Mouse (Mus musculus) embryonic facial prominence, embryonic 15.5 days (tissue): ENCODE measurements around the gene Irf5. TPM values are rescaled to one million over a fixed set of nuclear protein-coding genes. Genes with fewer than 3 reads are reported as not detected.
A peak's percentile ranks its signal among the peaks of the same experiment; 100 is the strongest.

Source experiments
- ATAC-seq: fragments of 200-750 bp; cut with Nextera tagmentation; 2 replicates; pipeline ENCODE4 v1.8.0; 2017; ENCODE audit warnings: low read depth, moderate TSS enrichment; ENCODE audit not compliant: insufficient number of reproducible peaks, low FRiP score, low TSS enrichment
- H3K27ac ChIP-seq: fragments of 300-500 bp; sonication (generic); replicated peaks from 2 replicates; pipeline ENCODE4 v1.5.1; 2015; ENCODE audit warnings: mild to moderate bottlenecking, inconsistent platforms
- H3K27me3 ChIP-seq: fragments of 300-500 bp; sonication (generic); 2 replicates; pipeline ENCODE4 v1.6.1; 2015; ENCODE audit warnings: inconsistent platforms
- H3K36me3 ChIP-seq: fragments of 300-500 bp; sonication (generic); 2 replicates; pipeline ENCODE4 v1.6.1; 2015; ENCODE audit warnings: mild to moderate bottlenecking, inconsistent platforms
- H3K4me1 ChIP-seq: fragments of 300-500 bp; sonication (generic); 2 replicates; pipeline ENCODE4 v1.6.1; 2015; ENCODE audit warnings: inconsistent platforms
- H3K4me2 ChIP-seq: fragments of 300-500 bp; sonication (generic); replicated peaks from 2 replicates; pipeline ENCODE4 v1.6.1; 2015; ENCODE audit warnings: mild to moderate bottlenecking, inconsistent platforms
- H3K4me3 ChIP-seq: fragments of 300-500 bp; sonication (generic); replicated peaks from 2 replicates; pipeline ENCODE4 v1.5.1; 2015; ENCODE audit warnings: mild to moderate bottlenecking, inconsistent platforms
- H3K9ac ChIP-seq: fragments of 300-500 bp; sonication (generic); 2 replicates; pipeline ENCODE4 v1.6.1; 2015; ENCODE audit warnings: inconsistent platforms
- H3K9me3 ChIP-seq: fragments of 300-500 bp; sonication (generic); replicated peaks from 2 replicates; pipeline ENCODE4 v1.6.1; 2016; ENCODE audit warnings: inconsistent platforms
- WGBS: fragments of 180-500 bp; shearing (Covaris S2); methylation state at CpG from one replicate; pipeline ENCODE4 v1.1.7; 2015; 5-methylcytosine and 5-hydroxymethylcytosine counted together
- polyA plus RNA-seq: library from polyadenylated mRNA; unstranded; fragments of >200 nt; fragmentation: Nextera tagmentation; extraction: Ambion mirVana; gene quantifications from 2 replicates; pipeline ENCODE4 v1.2.1, GENCODE M21; 2015

Irf5 gene
- polyA plus RNA-seq, 1 experiment from 2014 or later, result 8.2 TPM

- Histone ChIP-seq H3K4me1 (peaks cover 31% of the 10 kb centered on the region), H3K4me2 (peak overlapping the region; percentile 72), H3K9me3 (no peaks in the 10 kb centered on the region), H3K27ac (no peak overlapping the region), H3K9ac (0 out of 2 replicates have a peak overlapping the region, but pooled peaks have one; percentile 28), H3K36me3 (0 out of 2 replicates have a peak, but pooled peaks cover 5% of the 10 kb centered on the region), H3K4me3 (peak overlapping the region; percentile 61), H3K27me3 (peaks cover 3% of the 10 kb centered on the region; the same call in 1 of the 2 replicates)
- no peak for ATAC-seq
- WGBS, result 17% methylated on average over 8 of the region's 8 CpGs
These were observed 19.6 kb upstream of the Irf5 start for GRCm38 (mm10) chr6:29506834-29507233.

GRCm38 (mm10) chr6:29507447-29508309 is 18.7 kb upstream of the Irf5 start, which contains the start of gene Kcp:
Kcp (minus strand) TSS chr6:29507952.
- Histone ChIP-seq H3K9me3 (no peaks in the 10 kb centered on the region), H3K9ac (peak within 1 kb of the TSS; percentile 28; the same call in 1 of the 2 replicates), H3K36me3 (no peaks in the 10 kb centered on the region), H3K27ac (no peak within 1 kb of the TSS; the same call in 1 of the 2 replicates), H3K27me3 (peaks cover 3% of the 10 kb centered on the region; the same call in 1 of the 2 replicates), H3K4me1 (peaks cover 32% of the 10 kb centered on the region), H3K4me2 (peak within 1 kb of the TSS; percentile 72), H3K4me3 (peak within 1 kb of the TSS; percentile 61)
- under 1% methylated on average over 44 of the region's 47 CpGs for WGBS
- peak; percentile 40; the same call in 1 of the 2 replicates for ATAC-seq

- H3K4me3 ChIP-seq, result no peak overlapping the region
- no peak for ATAC-seq
- no peak overlapping the region for H3K4me2 ChIP-seq
- H3K9ac ChIP-seq, result no peak overlapping the region
- 26% methylated on average over 2 of the region's 2 CpGs for WGBS
- H3K27me3 ChIP-seq, result peaks cover 3% of the 10 kb centered on the region; the same call in 1 of the 2 replicates
- H3K36me3 ChIP-seq, result no peaks in the 10 kb centered on the region
- H3K4me1 ChIP-seq, result peaks cover 40% of the 10 kb centered on the region
- no peaks in the 10 kb centered on the region for H3K9me3 ChIP-seq
- H3K27ac ChIP-seq, result no peak overlapping the region
These were observed 17.3 kb upstream of the Irf5 start for GRCm38 (mm10) chr6:29509086-29509485.

- Histone ChIP-seq H3K36me3 (no peaks in the 10 kb centered on the region), H3K27me3 (no peaks in the 10 kb centered on the region), H3K9ac (no peak overlapping the region), H3K4me3 (no peak overlapping the region), H3K9me3 (no peaks in the 10 kb centered on the region), H3K27ac (peak overlapping the region; percentile 5; the same call in 1 of the 2 replicates), H3K4me2 (peak overlapping the region; percentile 43), H3K4me1 (peaks cover 26% of the 10 kb centered on the region)
- ATAC-seq, result no peak
- WGBS, result under 1% methylated on average over 11 of the region's 11 CpGs
These were observed 13.1 kb upstream of the Irf5 start for GRCm38 (mm10) chr6:29513284-29513683.

- H3K9me3 ChIP-seq, result no peaks in the 10 kb centered on the region
- ATAC-seq, result peak; percentile 26
- H3K4me3 ChIP-seq, result no peak overlapping the region
- H3K9ac ChIP-seq, result no peak overlapping the region
- no peaks in the 10 kb centered on the region for H3K27me3 ChIP-seq
- no peak overlapping the region for H3K4me2 ChIP-seq
- no peak overlapping the region for H3K27ac ChIP-seq
- 8% methylated on average over 5 of the region's 5 CpGs for WGBS
- H3K36me3 ChIP-seq, result no peaks in the 10 kb centered on the region
- peaks cover 14% of the 10 kb centered on the region for H3K4me1 ChIP-seq
These were observed 9.3 kb upstream of the Irf5 start for GRCm38 (mm10) chr6:29517139-29517538.

- WGBS, result 66% methylated on average over 6 of the region's 6 CpGs
- ATAC-seq, result no peak
- H3K4me2 ChIP-seq, result no peak overlapping the region
These were observed 3.7 kb upstream of the Irf5 start for GRCm38 (mm10) chr6:29522626-29523300.

DNA sequence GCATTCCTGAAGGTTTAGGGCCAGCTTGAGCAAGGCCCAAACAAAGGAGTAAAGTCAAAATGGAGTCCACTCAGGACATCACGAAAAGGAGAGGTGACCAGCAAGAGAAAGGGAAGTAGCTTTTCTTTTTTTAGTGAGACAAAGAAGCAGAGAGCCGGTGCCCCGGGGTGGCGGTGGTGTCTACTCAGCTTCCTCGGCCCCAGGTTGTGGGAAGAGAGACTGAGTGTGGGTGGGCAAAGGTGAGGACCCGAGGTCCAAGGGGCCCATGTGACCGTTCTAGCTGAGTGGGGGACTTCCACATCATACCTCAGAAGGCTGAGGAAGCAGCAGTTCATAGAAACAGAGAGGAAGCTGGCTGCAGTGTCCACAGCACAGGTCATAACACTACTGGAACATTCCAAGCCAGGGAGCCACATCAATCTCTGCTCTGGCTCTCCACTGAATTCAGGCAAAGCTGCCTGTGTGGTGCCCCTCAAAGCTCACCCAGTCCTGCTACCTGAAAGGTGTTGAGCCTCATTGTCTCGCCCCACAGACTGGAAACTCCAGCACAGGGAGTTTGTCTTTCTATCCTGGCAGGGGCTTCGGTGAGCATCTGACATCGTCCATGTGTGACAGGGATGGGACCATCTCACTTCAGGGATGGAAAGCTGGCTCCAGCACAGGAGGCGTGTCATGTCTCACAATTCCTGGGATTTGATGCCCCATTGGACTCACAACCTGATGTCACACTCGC is 3.0 kb upstream of the Irf5 start:
- H3K9me3 ChIP-seq, result no peaks in the 10 kb centered on the region
- no peak overlapping the region for H3K27ac ChIP-seq
- no peak for ATAC-seq
- H3K4me2 ChIP-seq, result no peak overlapping the region
- H3K4me1 ChIP-seq, result peaks cover 23% of the 10 kb centered on the region
- 74% methylated on average over 12 of the region's 12 CpGs for WGBS
- no peaks in the 10 kb centered on the region for H3K36me3 ChIP-seq
- peaks cover 25% of the 10 kb centered on the region for H3K27me3 ChIP-seq
- no peak overlapping the region for H3K9ac ChIP-seq
- H3K4me3 ChIP-seq, result no peak overlapping the region

More at GRCm38 (mm10) chr6:29522626-29523300, 3.7 kb upstream of the Irf5 start:
- no peak overlapping the region for H3K27ac ChIP-seq
- H3K9me3 ChIP-seq, result no peaks in the 10 kb centered on the region
- peaks cover 17% of the 10 kb centered on the region for H3K27me3 ChIP-seq
- no peaks in the 10 kb centered on the region for H3K36me3 ChIP-seq
- peaks cover 16% of the 10 kb centered on the region for H3K4me1 ChIP-seq
- no peak overlapping the region for H3K9ac ChIP-seq
- no peak overlapping the region for H3K4me3 ChIP-seq

GRCm38 (mm10) chr6:29524034-29524489 is 2.4 kb upstream of the Irf5 start:
- Histone ChIP-seq H3K9me3 (no peaks in the 10 kb centered on the region), H3K27me3 (peaks cover 30% of the 10 kb centered on the region), H3K4me3 (no peak overlapping the region), H3K4me2 (no peak overlapping the region), H3K36me3 (no peaks in the 10 kb centered on the region), H3K4me1 (peaks cover 27% of the 10 kb centered on the region), H3K27ac (no peak overlapping the region), H3K9ac (no peak overlapping the region)
- ATAC-seq, result no peak
- WGBS, result 62% methylated on average over 6 of the region's 6 CpGs

DNA sequence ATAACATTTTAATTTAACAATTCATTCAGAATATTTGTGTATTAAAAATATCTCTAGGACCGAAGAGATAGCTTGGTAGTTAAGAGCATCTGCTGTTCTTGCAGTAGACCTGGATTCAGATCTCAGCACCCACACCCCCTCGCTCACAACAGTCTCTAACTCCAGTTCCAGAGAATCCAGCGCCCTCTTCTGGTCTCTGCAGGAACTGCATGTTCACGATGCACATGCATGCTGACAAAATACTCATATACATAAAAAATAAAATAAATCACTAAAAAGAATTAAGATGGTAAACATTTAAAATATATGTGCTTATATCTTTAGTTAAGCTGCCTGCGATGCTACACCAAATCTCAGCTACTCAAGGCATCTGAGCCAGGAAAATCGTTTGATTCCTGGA is 1.2 kb upstream of the Irf5 start:
- no peak for ATAC-seq
- Histone ChIP-seq H3K36me3 (no peaks in the 10 kb centered on the region), H3K9me3 (no peaks in the 10 kb centered on the region), H3K9ac (no peak overlapping the region), H3K27ac (no peak overlapping the region), H3K4me1 (peaks cover 31% of the 10 kb centered on the region), H3K4me3 (no peak overlapping the region), H3K27me3 (peaks cover 42% of the 10 kb centered on the region), H3K4me2 (no peak overlapping the region)
- 71% methylated on average over 6 of the region's 6 CpGs for WGBS

DNA sequence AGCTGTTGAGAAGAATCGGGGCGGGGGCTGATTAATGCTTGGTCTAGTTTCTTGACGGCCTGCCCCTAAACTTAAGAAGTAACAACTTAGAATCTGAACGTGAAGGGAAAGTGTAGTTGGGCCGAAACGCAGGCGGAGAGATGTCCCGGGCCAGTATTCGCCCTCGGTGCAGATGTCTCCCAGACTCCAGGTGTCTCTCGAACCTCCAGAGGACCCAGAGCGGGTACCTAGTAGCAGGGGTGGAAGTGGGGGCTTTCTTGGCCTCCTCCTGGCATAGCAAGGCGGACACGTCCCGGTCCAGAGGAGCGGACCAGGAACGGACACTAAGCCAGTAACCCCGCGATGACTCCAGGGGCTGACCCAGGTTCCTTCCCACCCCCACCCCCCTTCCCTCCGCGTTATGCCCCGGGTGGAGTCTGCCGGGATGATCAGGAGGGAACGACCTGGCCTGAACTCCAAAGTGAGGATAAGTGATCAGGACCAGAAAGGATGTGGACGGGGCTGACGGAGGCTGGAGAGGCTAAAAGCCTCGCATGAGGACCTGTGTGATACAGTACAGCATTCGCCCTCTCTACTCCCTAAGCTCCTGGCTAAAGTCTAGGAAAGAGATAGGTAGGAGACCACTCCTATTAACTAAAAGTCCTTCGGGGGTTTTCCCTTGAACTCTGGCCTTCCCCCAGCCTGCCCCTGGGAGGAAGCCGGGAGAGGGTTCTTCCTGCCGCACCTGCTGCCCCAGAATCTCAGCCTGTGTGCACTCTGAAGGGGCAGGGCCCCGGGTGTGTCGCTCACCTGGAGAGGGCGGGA is 1.1 kb downstream of the Irf5 start:
- Histone ChIP-seq H3K9me3 (no peaks in the 10 kb centered on the region), H3K9ac (0 out of 2 replicates have a peak overlapping the region, but pooled peaks have one; percentile 1), H3K4me3 (peak overlapping the region; percentile 57), H3K4me2 (peak overlapping the region; percentile 99), H3K27ac (no peak overlapping the region), H3K27me3 (peaks cover 45% of the 10 kb centered on the region), H3K4me1 (peaks cover 31% of the 10 kb centered on the region), H3K36me3 (no peaks in the 10 kb centered on the region)
- ATAC-seq, result no peak
- 4% methylated on average over 34 of the region's 34 CpGs for WGBS
